ENCODE assay signal across 14 mouse cellular contexts in genomic region chr8:108904288-108904971, GRCm38 (mm10).
DNase-seq lines count a peak whose midpoint lies in the region; ATAC-seq and TF ChIP-seq lines count a peak whose summit lies in the region.
"Had no signal": no experiment of that assay in that cellular context is flagged by ENCODE, and none has a peak within 500 bp of the region (broad histone marks: within the 10 kb centered on the region; RNA-seq: fewer than 3 reads in every experiment).

No protein-coding gene starts in this region.

- no peak overlapping the region for H3K4me3 ChIP-seq in lung, embryonic 16.5 days (ENCODE audit: low read length)
- no peak overlapping the region for H3K4me3 ChIP-seq in lung, adult 2 months (replicated peaks; ENCODE audit: extremely low read depth, low read depth, low read length)
- no peak overlapping the region for H3K4me3 ChIP-seq in hindbrain, embryonic 13.5 days
- H3K4me3 ChIP-seq in midbrain, embryonic 16.5 days (ENCODE audit: low read depth, low read length): no peak overlapping the region
- no peak overlapping the region for H3K4me3 ChIP-seq in liver, postnatal 0 days (ENCODE audit: low read depth, low read length)
- H3K4me3 ChIP-seq: heart, embryonic 13.5 days; left cerebral cortex, adult 2 months; limb, embryonic 15.5 days had no signal

- no peaks in the 10 kb centered on the region for H3K9me3 ChIP-seq in lung, embryonic 16.5 days (ENCODE audit: control insufficient read depth, low read length)
- no peaks in the 10 kb centered on the region for H3K9me3 ChIP-seq in hindbrain, embryonic 13.5 days
- H3K9me3 ChIP-seq in midbrain, embryonic 16.5 days (replicated peaks; ENCODE audit: control insufficient read depth, low read length, poor library complexity, severe bottlenecking): no peaks in the 10 kb centered on the region
- H3K9me3 ChIP-seq in liver, postnatal 0 days (ENCODE audit: low read length): no peaks in the 10 kb centered on the region
- H3K9me3 ChIP-seq: heart, embryonic 13.5 days; limb, embryonic 15.5 days had no signal

- no peak for TF ChIP-seq CTCF in lung, adult 2 months (IDR thresholded peaks at IDR 0.05; ENCODE audit: insufficient read depth, low read length)
- no peak for TF ChIP-seq CTCF in liver, postnatal 0 days (IDR thresholded peaks at IDR 0.05; ENCODE audit: low read depth)

- no peaks in the 10 kb centered on the region for H3K36me3 ChIP-seq in lung, embryonic 16.5 days (ENCODE audit: control insufficient read depth, insufficient read depth, low read length)
- H3K36me3 ChIP-seq in hindbrain, embryonic 13.5 days: no peaks in the 10 kb centered on the region
- H3K36me3 ChIP-seq in midbrain, embryonic 16.5 days (ENCODE audit: control insufficient read depth, insufficient read depth, low read length): no peaks in the 10 kb centered on the region
- no peaks in the 10 kb centered on the region for H3K36me3 ChIP-seq in liver, postnatal 0 days (replicated peaks; ENCODE audit: insufficient read depth, low read length)
- H3K36me3 ChIP-seq: heart, embryonic 13.5 days; limb, embryonic 15.5 days had no signal

- no peak overlapping the region for H3K4me2 ChIP-seq in lung, embryonic 16.5 days (ENCODE audit: low read depth, low read length)
- H3K4me2 ChIP-seq in hindbrain, embryonic 13.5 days: no peak overlapping the region
- H3K4me2 ChIP-seq in midbrain, embryonic 16.5 days (ENCODE audit: low read length): no peak overlapping the region
- H3K4me2 ChIP-seq in liver, postnatal 0 days (ENCODE audit: low read depth, low read length): no peak overlapping the region
- H3K4me2 ChIP-seq: heart, embryonic 13.5 days; limb, embryonic 15.5 days had no signal

- H3K9ac ChIP-seq in lung, embryonic 16.5 days (ENCODE audit: low read length): no peak overlapping the region
- 0 out of 2 replicates have a peak overlapping the region, but pooled peaks have one; percentile 43 for H3K9ac ChIP-seq in hindbrain, embryonic 13.5 days
- 0 out of 2 replicates have a peak overlapping the region, but pooled peaks have one; percentile 22 for H3K9ac ChIP-seq in midbrain, embryonic 16.5 days (ENCODE audit: low read depth, low read length)
- H3K9ac ChIP-seq in liver, postnatal 0 days (replicated peaks): no peak overlapping the region
- H3K9ac ChIP-seq: heart, embryonic 13.5 days; limb, embryonic 15.5 days had no signal

- peak; percentile 50; the same call in 1 of the 2 replicates for ATAC-seq in lung, embryonic 16.5 days (ENCODE audit: low read depth)
- no peak for ATAC-seq in hindbrain, embryonic 13.5 days (ENCODE audit: low FRiP score)
- no peak for ATAC-seq in midbrain, embryonic 16.5 days
- no peak for ATAC-seq in liver, postnatal 0 days

- no peak for DNase-seq in lung, adult 2 months
- peak; percentile 63 for DNase-seq in NIH3T3 (ENCODE audit: low read depth)
- DNase-seq in liver, postnatal 0 days: no peak
- no peak for DNase-seq in natural killer cell, adult 2 months (ENCODE audit: low spot score in 2 of 2)
- DNase-seq: adrenal gland, postnatal 10 days; cerebellum, postnatal 10 days; kidney, postnatal 36 days; right cerebral cortex, adult 18-20 months had no signal

- no peak for TF ChIP-seq EP300 in liver, postnatal 0 days (IDR thresholded peaks at IDR 0.05; ENCODE audit: low read depth)

- H3K4me1 ChIP-seq in lung, embryonic 16.5 days (replicated peaks; ENCODE audit: control insufficient read depth, insufficient read depth, low read length): peaks cover 43% of the 10 kb centered on the region
- peaks cover 17% of the 10 kb centered on the region for H3K4me1 ChIP-seq in lung, adult 2 months (ENCODE audit: control insufficient read depth, insufficient read depth, low read length)
- peaks cover 97% of the 10 kb centered on the region for H3K4me1 ChIP-seq in hindbrain, embryonic 13.5 days (replicated peaks)
- H3K4me1 ChIP-seq in midbrain, embryonic 16.5 days (ENCODE audit: control insufficient read depth, insufficient read depth, low read length): peaks cover 79% of the 10 kb centered on the region
- no peaks in the 10 kb centered on the region for H3K4me1 ChIP-seq in liver, postnatal 0 days (ENCODE audit: insufficient read depth)

- 35% methylated on average over 10 of the region's 11 CpGs for WGBS in lung, embryonic 16.5 days
- 68% methylated on average over 11 of the region's 11 CpGs for WGBS in lung, adult 2 months
- 61% methylated on average over 11 of the region's 11 CpGs for WGBS in hindbrain, embryonic 13.5 days
- 58% methylated on average over 11 of the region's 11 CpGs for WGBS in midbrain, embryonic 16.5 days
- WGBS in liver, postnatal 0 days (ENCODE audit: insufficient replicate concordance): 82% methylated on average over 11 of the region's 11 CpGs

- H3K27ac ChIP-seq in lung, embryonic 16.5 days (ENCODE audit: low read length): no peak overlapping the region
- H3K27ac ChIP-seq in hindbrain, embryonic 13.5 days: peak overlapping the region; percentile 66
- H3K27ac ChIP-seq in midbrain, embryonic 16.5 days (ENCODE audit: low read length): peak overlapping the region; percentile 80
- no peak overlapping the region for H3K27ac ChIP-seq in liver, postnatal 0 days (ENCODE audit: low read depth)
- H3K27ac ChIP-seq: heart, embryonic 13.5 days; left cerebral cortex, adult 2 months; limb, embryonic 15.5 days had no signal

- H3K27me3 ChIP-seq in lung, embryonic 16.5 days (ENCODE audit: control insufficient read depth, insufficient read depth, low read depth, low read length): no peaks in the 10 kb centered on the region
- H3K27me3 ChIP-seq in hindbrain, embryonic 13.5 days: 0 out of 2 replicates have a peak, but pooled peaks cover 23% of the 10 kb centered on the region
- H3K27me3 ChIP-seq in midbrain, embryonic 16.5 days (ENCODE audit: control insufficient read depth, insufficient read depth, low read depth, low read length): no peaks in the 10 kb centered on the region
- no peaks in the 10 kb centered on the region for H3K27me3 ChIP-seq in liver, postnatal 0 days (ENCODE audit: insufficient read depth, low read length)
- H3K27me3 ChIP-seq: heart, embryonic 13.5 days; limb, embryonic 15.5 days had no signal

- TF ChIP-seq POLR2A in lung, adult 2 months (IDR thresholded peaks at IDR 0.05; ENCODE audit: borderline replicate concordance, extremely low read depth, low read depth, low read length): no peak

Comparison
In these comparisons a context has a peak if more than half of its experiments do, and no peak if none do; other contexts are left out.
1. H3K27ac ChIP-seq: peak in hindbrain, embryonic 13.5 days (single experiment) and midbrain, embryonic 16.5 days (single experiment); none in lung, embryonic 16.5 days (single experiment) and liver, postnatal 0 days (single experiment).
2. H3K9ac ChIP-seq: peak in hindbrain, embryonic 13.5 days (single experiment) and midbrain, embryonic 16.5 days (single experiment); none in lung, embryonic 16.5 days (single experiment) and liver, postnatal 0 days (single experiment).